Mouse (Mus musculus) retina, embryonic 14.5 days (tissue): ENCODE measurements at regions not wholly inside any gene's neighbourhood (a gene's known extent, or its start where the extent isn't known, plus 50 kb on each side); places are given as distances from the start of the nearest gene placed in this dataset.

Experiments used
- DNase-seq: peaks from one replicate; pipeline ENCODE4 v3.0.0-alpha.2; 2015; ENCODE audit warnings: low spot score

GRCm38 (mm10) chr3:66646251-66646650 lies 334.9 kb upstream of the Rsrc1 start:
- no peak for DNase-seq

DNA sequence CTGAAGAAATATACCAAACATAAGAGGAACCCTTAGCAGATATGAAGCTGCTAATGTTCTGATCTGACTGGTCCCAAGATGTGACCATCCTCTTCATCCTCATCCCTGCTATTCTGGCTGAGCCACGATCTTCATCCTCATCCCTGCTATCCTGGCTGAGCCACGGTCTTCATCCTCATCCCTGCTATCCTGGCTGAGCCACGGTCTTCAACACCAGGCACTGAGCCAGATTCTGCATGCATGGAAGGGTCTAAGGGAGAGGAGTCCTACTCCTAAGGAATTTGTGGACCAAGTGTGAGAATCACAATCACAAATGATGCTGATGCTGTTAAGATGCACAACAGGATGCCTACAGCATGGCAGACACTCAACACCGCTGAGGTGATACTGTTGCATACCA lies 331.9 kb upstream of the Rsrc1 start:
- no peak for DNase-seq

GRCm38 (mm10) chr3:66650076-66650748 lies 331.0 kb upstream of the Rsrc1 start:
- DNase-seq: no peak

GRCm38 (mm10) chr3:66650749-66651472 lies 330.3 kb upstream of the Rsrc1 start:
- DNase-seq: no peak

DNA sequence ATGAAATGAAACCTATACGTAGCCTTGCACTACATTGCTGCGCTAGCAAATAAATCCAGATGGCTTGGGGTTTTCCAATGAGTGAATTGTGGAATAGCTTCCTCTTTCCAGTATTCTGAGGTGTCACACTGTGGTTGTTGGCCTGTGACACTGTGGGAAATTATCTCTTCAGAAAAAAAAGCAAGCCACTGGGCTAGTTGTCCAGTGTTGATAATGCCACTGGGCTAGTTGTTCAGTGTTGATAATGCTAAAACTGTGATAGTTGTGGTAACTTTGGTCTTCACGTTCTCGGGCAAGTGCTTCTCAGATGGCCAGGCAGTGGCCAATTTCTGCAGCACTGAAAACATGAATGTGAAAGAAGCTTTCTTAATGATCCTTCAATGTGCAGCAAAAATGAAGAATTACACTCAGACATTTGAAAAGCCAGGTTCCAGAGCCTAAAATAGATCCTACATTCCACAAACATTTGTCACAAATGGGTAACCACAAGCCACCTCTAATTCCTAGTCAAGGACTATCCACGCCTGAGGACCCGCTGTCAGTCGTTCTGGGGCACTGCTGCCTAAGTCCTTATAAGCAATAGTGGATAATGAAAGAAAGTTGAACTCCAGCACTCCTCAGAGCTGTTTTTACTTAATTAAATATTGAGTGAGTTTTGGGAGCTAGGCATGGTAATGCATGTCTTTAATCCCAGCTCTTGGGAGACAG lies 328.9 kb upstream of the Rsrc1 start:
- no peak for DNase-seq

DNA sequence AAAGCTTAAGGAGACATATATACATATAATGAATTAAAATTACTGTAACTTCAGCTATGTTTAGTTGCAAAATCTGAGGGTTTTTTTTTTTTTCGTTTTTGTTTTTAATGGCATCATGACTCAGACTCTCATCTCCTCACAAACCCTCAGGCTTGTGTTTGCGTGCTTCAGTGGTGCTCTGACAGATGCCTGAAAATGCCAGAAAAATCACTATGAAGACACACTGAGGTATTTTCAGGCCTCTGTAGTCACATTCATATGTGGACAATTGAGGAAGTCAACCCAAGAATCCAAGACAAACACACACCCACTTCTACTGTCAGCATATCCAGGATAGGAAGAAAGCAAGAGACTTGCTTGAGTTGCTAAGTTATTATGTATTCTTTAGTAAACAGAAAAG lies 327.2 kb upstream of the Rsrc1 start:
- DNase-seq: no peak

GRCm38 (mm10) chr3:66654860-66655259 lies 326.3 kb upstream of the Rsrc1 start:
- no peak for DNase-seq

- no peak for DNase-seq
These were observed 324.7 kb upstream of the Rsrc1 start for GRCm38 (mm10) chr3:66656458-66656857.

DNA sequence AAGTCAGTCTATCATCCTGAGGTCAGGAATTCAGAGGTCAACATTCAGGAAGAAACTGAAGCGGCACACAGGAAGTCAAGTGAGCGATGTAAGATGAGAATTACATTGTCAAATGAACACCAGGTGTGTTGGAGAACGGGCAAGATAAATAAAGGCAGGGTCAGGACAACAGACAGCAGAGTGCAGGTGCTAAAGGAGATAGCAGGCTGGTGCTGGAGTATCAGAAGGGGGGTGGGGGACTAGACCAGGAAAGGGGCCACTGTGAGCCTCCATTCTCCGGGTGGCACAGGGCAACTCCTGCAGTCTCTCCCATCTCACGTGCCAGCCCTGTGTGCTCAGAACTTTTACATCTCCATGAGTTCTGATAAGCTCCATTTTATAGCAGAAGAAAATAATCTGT lies 320.6 kb upstream of the Rsrc1 start:
- no peak for DNase-seq

DNA sequence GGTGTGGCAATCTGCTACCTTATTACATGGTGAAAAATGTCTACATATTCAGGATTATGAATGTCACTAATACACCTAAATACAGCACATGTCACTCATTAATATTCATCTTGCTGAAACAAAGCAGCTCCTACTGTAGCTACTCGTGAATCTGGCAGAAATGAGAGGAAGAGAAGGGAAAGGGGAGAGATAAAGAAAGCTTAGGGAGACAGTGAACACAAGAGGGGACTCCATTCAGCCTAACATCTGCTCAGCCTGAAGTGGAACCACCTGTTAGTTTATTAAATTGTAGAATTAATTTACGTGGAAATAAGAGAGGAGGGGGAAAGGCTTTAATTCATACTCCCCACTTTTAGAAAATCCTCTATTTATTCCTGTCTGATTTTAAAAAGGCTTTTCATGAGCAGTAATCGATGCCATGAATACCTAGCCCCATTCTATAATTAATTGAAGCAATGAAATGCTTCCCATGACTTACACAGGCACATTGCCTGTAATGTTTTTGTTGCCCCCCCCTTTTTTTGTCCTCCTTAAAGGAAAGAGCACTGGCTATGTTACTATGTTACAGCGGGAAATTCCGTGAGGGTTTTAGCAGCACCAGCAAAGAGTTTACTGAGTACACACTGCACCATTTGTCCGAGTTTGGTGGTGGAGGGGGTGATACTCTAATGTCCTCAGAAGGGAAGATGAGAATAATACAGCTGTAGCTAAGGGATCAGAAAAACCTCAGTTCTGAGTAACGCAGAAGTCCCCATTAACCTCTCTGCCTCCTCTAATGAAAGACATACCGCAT lies 319.2 kb upstream of the Rsrc1 start:
- DNase-seq: no peak

DNA sequence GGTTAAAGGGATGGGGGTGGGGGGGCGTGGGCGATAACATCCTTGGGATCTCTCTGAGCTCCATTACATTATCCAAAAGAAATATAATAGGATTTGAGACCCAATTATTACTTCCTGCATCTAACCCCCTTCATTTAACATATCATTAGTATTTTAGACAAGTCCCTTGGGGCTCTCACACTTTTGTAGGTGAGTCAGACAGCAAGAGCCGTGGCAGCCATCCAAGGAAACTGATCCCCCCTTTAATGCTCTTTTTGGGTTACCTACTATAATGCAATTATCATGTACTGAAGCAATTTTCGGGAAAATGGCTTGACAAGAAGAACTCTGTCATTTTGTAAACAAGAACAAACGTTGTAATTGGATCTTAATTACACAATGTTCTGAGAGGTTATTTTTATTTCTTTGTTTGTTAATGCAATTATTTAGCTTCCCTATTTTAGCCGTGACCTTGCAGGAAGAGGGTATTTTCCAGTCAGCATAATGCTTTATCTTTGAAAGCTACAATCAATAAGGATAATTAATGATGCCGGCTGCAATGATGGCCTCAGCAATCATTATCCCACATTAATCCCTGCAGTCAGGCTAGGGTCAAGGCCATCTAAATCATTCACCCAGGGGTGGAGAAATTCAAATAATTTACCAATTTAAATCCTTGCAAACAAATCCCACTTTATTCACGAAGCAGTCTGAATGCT lies 297.5 kb upstream of the Rsrc1 start:
- peak; percentile 27 for DNase-seq

- no peak for DNase-seq
These were observed 296.8 kb upstream of the Rsrc1 start for GRCm38 (mm10) chr3:66684287-66684903.

DNA sequence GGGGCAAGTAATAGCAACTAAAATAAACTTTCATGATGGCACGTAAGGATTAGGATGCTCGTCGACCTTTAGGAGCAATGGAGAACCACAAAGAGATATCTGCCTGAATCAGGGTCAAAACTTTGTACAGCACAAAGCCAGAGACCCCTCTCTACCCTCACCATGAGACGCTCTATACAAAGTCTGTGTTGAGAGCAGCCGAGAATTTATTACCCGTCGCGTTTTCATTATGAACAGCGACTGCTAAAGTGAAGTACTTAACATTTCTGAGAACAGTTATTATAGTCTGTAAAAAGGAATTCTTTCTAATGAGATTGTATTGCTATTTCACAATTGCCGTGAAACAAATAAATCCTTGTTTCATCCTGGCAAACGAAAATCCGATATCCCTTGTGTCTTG lies 296.1 kb upstream of the Rsrc1 start:
- DNase-seq: no peak

DNA sequence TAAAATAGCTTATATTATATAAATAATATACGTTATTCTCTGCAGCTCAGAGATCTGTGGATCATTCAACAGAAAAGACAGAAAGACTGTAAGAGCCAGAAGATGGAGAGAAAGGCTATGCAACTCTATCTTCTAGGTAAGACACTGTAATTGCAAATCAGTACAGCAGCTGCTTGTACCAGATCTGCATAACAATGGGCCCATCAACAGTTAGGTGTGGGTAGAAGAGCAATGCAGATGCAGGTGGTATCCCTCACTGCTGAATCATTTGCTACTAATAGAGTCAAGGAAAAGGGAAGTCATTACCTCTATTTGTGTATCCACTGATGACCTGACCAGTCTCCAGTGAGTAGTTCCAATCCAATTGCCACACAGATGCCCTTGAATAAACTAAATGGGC lies 294.1 kb upstream of the Rsrc1 start:
- no peak for DNase-seq

DNA sequence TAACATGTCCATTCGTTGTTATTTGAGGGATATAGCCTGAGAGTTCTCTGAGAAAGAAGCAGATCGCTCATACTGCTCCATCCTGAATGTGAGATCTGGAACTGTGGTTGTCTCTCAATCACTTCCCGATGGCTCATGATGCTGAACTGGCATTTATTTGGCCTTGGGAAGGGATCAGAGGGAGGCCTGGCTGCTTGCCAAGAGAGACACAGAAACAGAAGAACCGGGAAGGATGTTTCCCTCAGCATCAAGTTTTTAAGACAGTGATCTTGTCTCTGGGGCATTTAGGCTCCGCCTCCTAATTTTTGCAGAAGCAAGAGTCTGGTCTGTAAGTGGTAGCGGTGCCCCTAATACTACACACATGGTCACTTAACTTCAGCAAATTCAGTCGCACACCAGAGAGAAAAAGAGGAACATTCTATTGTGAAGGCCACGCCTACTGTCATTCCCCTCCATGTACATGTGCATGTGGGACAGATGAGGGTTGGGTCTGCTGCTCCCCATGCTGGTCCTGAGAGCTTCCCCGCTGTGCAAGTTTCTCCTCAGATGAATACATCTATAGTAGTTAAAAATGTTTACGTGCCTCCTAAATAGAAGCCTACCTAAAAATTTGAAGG lies 290.2 kb upstream of the Rsrc1 start:
- no peak for DNase-seq

DNA sequence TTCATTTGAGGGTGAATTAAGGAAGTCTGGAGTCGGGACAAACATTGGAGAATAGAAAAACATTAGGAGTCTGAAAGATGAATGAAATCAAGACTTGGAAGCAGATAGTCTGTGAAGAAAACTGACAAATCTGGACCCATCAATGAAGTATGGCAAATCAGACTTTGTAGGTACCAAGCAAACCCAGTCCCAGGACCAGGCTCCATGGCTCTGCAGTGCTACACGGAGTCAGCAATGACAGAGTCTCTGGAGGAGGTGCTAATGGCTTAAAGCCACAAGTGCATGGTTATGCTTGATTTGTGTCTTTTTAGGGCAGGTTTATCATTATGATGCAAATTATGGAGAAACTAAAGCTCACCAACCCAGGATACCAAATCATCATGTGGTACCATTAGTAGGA lies 286.1 kb upstream of the Rsrc1 start:
- DNase-seq: no peak

- peak; percentile 8 for DNase-seq
These were observed 285.4 kb upstream of the Rsrc1 start for GRCm38 (mm10) chr3:66695661-66696253.

DNA sequence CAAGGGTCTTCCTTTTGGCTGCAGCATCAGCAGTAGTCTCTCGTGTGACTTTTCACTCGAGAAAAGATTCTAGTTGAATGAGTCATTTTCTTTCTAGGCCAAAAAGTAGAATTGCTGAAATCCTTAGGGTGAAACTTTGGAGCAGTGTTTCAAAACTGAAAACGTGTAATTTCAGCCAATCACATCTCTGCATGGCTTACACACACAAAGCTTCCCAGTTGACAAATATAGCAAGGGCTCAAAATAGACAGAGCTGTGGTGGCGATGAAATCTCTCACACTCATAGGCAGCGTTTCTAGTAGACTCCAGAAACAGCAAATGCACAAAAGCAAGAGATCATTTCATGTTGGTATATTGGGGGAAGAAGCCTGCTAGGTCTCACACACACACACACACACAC lies 283.1 kb upstream of the Rsrc1 start:
- DNase-seq: no peak

- DNase-seq: no peak
These were observed 275.4 kb upstream of the Rsrc1 start for GRCm38 (mm10) chr3:66705766-66706165.

DNA sequence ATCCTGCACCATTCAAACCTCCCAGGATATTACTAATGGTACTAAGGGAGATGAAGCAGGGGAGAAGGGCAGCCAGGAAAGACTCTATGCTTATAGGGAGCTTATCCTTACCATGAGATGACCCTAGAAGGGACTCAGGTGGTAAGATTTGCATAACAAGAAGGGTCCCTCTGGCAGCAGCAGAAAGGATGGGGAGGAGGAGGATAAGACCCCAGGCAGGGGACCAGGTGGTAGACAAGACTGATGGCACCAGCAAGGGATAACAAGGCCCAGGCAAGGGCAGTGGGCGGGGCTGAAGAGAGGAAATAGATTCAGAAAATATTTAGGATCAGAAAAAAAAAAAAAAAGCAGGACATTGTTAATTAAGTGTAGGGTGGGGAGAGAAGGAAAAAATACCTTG lies 245.7 kb upstream of the Rsrc1 start:
- DNase-seq: no peak
